Mouse (Mus musculus): Measurements from ENCODE around the gene Carmil1. TPM values are rescaled to one million over a fixed set of nuclear protein-coding genes. Genes with fewer than 3 reads are reported as not detected.

Carmil1 gene
- polyA plus RNA-seq, 1 experiment: 23.3 TPM

DNA sequence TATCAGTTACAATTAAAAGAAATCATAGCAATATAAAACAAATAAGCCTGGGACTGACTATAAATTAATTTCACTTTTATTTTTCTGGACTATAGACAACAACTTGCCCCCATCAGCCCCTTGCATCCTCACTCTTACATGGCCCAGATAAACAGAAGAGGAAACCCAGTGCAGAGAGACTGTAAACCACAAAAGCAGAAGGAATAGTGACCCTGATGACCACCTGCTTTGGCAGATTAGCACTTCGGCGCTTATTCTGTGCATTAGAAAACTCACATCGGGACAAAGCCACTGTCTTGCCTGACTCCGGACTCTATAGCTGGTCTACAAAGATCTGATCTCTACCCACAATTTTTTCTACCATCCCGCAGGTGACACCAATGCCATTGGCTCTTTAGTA lies 188.5 kb downstream of the Carmil1 start:
- Histone ChIP-seq H3K9ac (ENCODE audit: low read depth, poor library complexity, severe bottlenecking) (no peak overlapping the region), H3K27ac (ENCODE audit: insufficient read depth, low read length) (no peak overlapping the region), H3K9me3 (replicated peaks; ENCODE audit: control insufficient read depth, insufficient read depth, low read length, poor library complexity, severe bottlenecking) (no peaks in the 10 kb centered on the region), H3K4me3 (ENCODE audit: low read depth, low read length) (no peak overlapping the region), H3K36me3 (ENCODE audit: control insufficient read depth, insufficient read depth, low read length, poor library complexity, severe bottlenecking) (no peaks in the 10 kb centered on the region), H3K27me3 (ENCODE audit: control insufficient read depth, insufficient read depth, low read length, poor library complexity, severe bottlenecking) (no peaks in the 10 kb centered on the region), H3K4me1 (ENCODE audit: control insufficient read depth, insufficient read depth, low read length) (no peaks in the 10 kb centered on the region)
- TF ChIP-seq CTCF (IDR thresholded peaks at IDR 0.05; ENCODE audit: low read depth, low read length) (no peak), POLR2A (IDR thresholded peaks at IDR 0.05; ENCODE audit: insufficient read depth, low read length) (no peak)

DNA sequence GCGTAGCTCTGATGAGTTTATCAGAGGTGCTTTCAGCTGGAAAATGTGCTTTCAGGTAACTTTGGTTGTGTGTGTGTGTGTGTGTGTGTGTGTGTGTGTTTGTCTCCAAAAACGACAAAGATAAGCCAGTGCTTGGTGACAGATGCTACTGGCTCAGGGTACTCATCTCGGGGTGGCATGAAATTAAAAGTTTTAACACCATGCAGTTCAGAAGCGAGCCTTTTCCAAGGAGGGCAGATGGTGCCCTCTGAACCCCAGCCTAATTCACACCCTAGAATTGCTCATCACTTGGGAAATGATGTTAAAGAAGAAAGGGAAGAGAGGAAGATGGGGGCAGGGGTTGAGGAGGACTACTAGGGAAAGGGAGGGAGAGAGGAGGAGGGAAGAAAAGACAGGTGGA lies 198.4 kb downstream of the Carmil1 start:
- no peak overlapping the region for H3K4me3 ChIP-seq (ENCODE audit: low read depth, low read length)
- no peak for TF ChIP-seq EP300 (IDR thresholded peaks at IDR 0.05; ENCODE audit: insufficient read depth, low read depth, low read length)
- no peak for TF ChIP-seq POLR2A (IDR thresholded peaks at IDR 0.05; ENCODE audit: insufficient read depth, low read length)
- TF ChIP-seq CTCF (IDR thresholded peaks at IDR 0.05; ENCODE audit: low read depth, low read length): no peak
- no peaks in the 10 kb centered on the region for H3K36me3 ChIP-seq (ENCODE audit: control insufficient read depth, insufficient read depth, low read length, poor library complexity, severe bottlenecking)
- H3K9ac ChIP-seq (ENCODE audit: low read depth, poor library complexity, severe bottlenecking): no peak overlapping the region
- no peaks in the 10 kb centered on the region for H3K9me3 ChIP-seq (replicated peaks; ENCODE audit: control insufficient read depth, insufficient read depth, low read length, poor library complexity, severe bottlenecking)
- no peaks in the 10 kb centered on the region for H3K4me1 ChIP-seq (ENCODE audit: control insufficient read depth, insufficient read depth, low read length)
- H3K27ac ChIP-seq (ENCODE audit: insufficient read depth, low read length): no peak overlapping the region
- H3K27me3 ChIP-seq (ENCODE audit: control insufficient read depth, insufficient read depth, low read length, poor library complexity, severe bottlenecking): no peaks in the 10 kb centered on the region

DNA sequence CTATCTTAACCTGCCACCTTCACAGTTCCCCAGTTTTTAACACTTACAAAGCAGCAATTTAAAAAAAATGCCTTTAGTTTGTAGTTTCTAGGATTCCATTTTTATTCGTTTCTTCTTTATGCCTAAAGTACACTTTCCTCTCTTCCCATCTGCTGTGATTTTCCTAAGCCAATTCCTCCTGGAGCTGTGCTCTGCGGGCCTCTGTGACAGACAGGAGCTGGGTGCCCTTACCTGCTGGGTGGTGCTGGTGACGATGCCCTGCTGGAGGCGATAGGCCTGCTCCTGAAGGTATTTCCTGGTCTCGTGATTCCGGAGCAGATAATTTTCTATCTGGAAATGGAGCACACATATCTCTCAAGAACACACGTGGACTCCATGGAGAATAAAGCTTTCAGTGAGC lies 198.9 kb downstream of the Carmil1 start:
- Histone ChIP-seq H3K9ac (ENCODE audit: low read depth, poor library complexity, severe bottlenecking) (no peak overlapping the region), H3K4me3 (ENCODE audit: low read depth, low read length) (no peak overlapping the region), H3K27me3 (ENCODE audit: control insufficient read depth, insufficient read depth, low read length, poor library complexity, severe bottlenecking) (no peaks in the 10 kb centered on the region), H3K36me3 (ENCODE audit: control insufficient read depth, insufficient read depth, low read length, poor library complexity, severe bottlenecking) (no peaks in the 10 kb centered on the region), H3K9me3 (replicated peaks; ENCODE audit: control insufficient read depth, insufficient read depth, low read length, poor library complexity, severe bottlenecking) (no peaks in the 10 kb centered on the region), H3K27ac (ENCODE audit: insufficient read depth, low read length) (no peak overlapping the region), H3K4me1 (ENCODE audit: control insufficient read depth, insufficient read depth, low read length) (no peaks in the 10 kb centered on the region)
- TF ChIP-seq CTCF (IDR thresholded peaks at IDR 0.05; ENCODE audit: low read depth, low read length) (no peak), EP300 (IDR thresholded peaks at IDR 0.05; ENCODE audit: insufficient read depth, low read depth, low read length) (no peak), POLR2A (IDR thresholded peaks at IDR 0.05; ENCODE audit: insufficient read depth, low read length) (no peak)

DNA sequence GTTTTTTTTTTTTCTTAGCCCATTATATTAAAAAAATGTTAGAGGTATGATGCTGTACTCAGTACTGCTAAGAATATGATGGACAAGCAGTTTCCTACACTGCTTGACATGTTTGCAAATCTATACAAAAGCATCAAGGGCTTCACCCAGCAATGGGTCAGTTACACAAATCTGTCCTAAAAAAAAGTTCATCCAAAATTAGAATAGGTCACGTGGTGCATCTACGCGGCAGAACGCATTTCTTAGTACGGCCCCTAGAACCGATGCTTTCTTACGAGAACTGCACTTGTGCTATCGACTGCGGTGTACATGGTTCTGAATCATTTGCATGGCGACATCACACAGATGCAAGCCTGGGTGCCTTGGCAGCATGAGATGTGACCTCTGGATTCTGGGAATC lies 208.0 kb downstream of the Carmil1 start:
- Histone ChIP-seq H3K27ac (ENCODE audit: insufficient read depth, low read length) (no peak overlapping the region), H3K27me3 (ENCODE audit: control insufficient read depth, insufficient read depth, low read length, poor library complexity, severe bottlenecking) (no peaks in the 10 kb centered on the region), H3K4me3 (ENCODE audit: low read depth, low read length) (no peak overlapping the region), H3K9me3 (replicated peaks; ENCODE audit: control insufficient read depth, insufficient read depth, low read length, poor library complexity, severe bottlenecking) (no peaks in the 10 kb centered on the region), H3K4me1 (ENCODE audit: control insufficient read depth, insufficient read depth, low read length) (no peaks in the 10 kb centered on the region), H3K9ac (ENCODE audit: low read depth, poor library complexity, severe bottlenecking) (no peak overlapping the region), H3K36me3 (ENCODE audit: control insufficient read depth, insufficient read depth, low read length, poor library complexity, severe bottlenecking) (peaks cover 2% of the 10 kb centered on the region; the same call in 1 of the 2 replicates)
- no peak for TF ChIP-seq EP300 (IDR thresholded peaks at IDR 0.05; ENCODE audit: insufficient read depth, low read depth, low read length)
- TF ChIP-seq POLR2A (IDR thresholded peaks at IDR 0.05; ENCODE audit: insufficient read depth, low read length): no peak
- TF ChIP-seq CTCF (IDR thresholded peaks at IDR 0.05; ENCODE audit: low read depth, low read length): no peak

DNA sequence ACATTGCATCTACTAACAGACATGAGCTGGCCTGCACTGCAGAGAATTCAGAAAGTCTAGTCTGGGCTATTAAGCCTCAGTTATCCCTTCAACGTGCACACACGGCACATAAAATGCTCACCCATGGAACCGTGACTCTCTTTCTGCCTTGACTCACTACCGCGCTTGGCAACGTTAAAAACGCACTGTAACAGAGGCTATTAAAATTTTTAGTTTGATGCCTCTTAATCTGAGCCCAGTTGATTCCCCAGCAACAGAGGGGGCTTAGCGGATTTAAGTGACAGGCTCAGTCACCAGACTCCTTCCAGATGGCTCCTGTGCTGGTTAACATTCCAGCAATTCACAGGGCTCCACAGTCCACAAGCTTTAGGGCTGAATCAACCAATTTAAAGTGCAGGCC lies 213.0 kb downstream of the Carmil1 start:
- H3K9ac ChIP-seq (ENCODE audit: low read depth, poor library complexity, severe bottlenecking): no peak overlapping the region
- H3K27ac ChIP-seq (ENCODE audit: insufficient read depth, low read length): no peak overlapping the region
- H3K9me3 ChIP-seq (replicated peaks; ENCODE audit: control insufficient read depth, insufficient read depth, low read length, poor library complexity, severe bottlenecking): no peaks in the 10 kb centered on the region
- H3K27me3 ChIP-seq (ENCODE audit: control insufficient read depth, insufficient read depth, low read length, poor library complexity, severe bottlenecking): no peaks in the 10 kb centered on the region
- no peaks in the 10 kb centered on the region for H3K4me1 ChIP-seq (ENCODE audit: control insufficient read depth, insufficient read depth, low read length)
- TF ChIP-seq CTCF (IDR thresholded peaks at IDR 0.05; ENCODE audit: low read depth, low read length) (no peak), POLR2A (IDR thresholded peaks at IDR 0.05; ENCODE audit: insufficient read depth, low read length) (no peak), EP300 (IDR thresholded peaks at IDR 0.05; ENCODE audit: insufficient read depth, low read depth, low read length) (no peak)
- no peak overlapping the region for H3K4me3 ChIP-seq (ENCODE audit: low read depth, low read length)
- H3K36me3 ChIP-seq (ENCODE audit: control insufficient read depth, insufficient read depth, low read length, poor library complexity, severe bottlenecking): peaks cover 2% of the 10 kb centered on the region; the same call in 1 of the 2 replicates

DNA sequence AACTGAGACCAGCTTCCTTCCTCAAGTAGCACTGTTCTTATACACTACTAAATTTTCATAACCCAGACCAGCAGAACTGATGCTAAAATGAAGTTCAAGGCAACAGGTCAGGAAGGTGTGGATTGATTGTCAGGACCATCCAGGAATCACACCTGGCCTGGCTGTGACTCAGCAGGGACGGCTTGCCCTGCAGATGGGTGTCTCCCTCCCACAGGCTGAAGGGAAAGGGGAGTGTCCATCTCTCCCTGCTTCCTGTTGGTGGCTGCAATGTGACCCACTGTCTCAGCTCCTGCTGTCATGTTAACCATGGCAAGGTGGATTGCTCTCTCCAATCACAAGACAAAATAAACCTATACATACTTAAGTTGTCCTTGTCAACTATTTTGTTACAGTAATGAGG lies 215.1 kb downstream of the Carmil1 start:
- H3K9me3 ChIP-seq (replicated peaks; ENCODE audit: control insufficient read depth, insufficient read depth, low read length, poor library complexity, severe bottlenecking): no peaks in the 10 kb centered on the region
- no peak for TF ChIP-seq POLR2A (IDR thresholded peaks at IDR 0.05; ENCODE audit: insufficient read depth, low read length)
- no peak for TF ChIP-seq CTCF (IDR thresholded peaks at IDR 0.05; ENCODE audit: low read depth, low read length)
- no peak for TF ChIP-seq EP300 (IDR thresholded peaks at IDR 0.05; ENCODE audit: insufficient read depth, low read depth, low read length)

More for the DNA sequence above, 215.1 kb downstream of the Carmil1 start:
- H3K27ac ChIP-seq (ENCODE audit: insufficient read depth, low read length): no peak overlapping the region
- no peaks in the 10 kb centered on the region for H3K4me1 ChIP-seq (ENCODE audit: control insufficient read depth, insufficient read depth, low read length)
- no peaks in the 10 kb centered on the region for H3K27me3 ChIP-seq (ENCODE audit: control insufficient read depth, insufficient read depth, low read length, poor library complexity, severe bottlenecking)
- H3K4me3 ChIP-seq (ENCODE audit: low read depth, low read length): no peak overlapping the region
- H3K9ac ChIP-seq (ENCODE audit: low read depth, poor library complexity, severe bottlenecking): no peak overlapping the region
- H3K36me3 ChIP-seq (ENCODE audit: control insufficient read depth, insufficient read depth, low read length, poor library complexity, severe bottlenecking): peaks cover 2% of the 10 kb centered on the region; the same call in 1 of the 2 replicates

Data from ES-Bruce4 (cell line).